Mouse (Mus musculus) kidney, adult 8-10 months (tissue): Measurements from ENCODE around the gene Cd3d.

Source experiments
- DNase-seq, 2 experiments: peaks; one replicate each; pipeline ENCODE4 v3.0.0; 2022

Gene Cd3d

GRCm38 (mm10) chr9:44994962-44995361 lies 13.4 kb downstream of the Cd3d start:
- DNase-seq, result no peak

DNA sequence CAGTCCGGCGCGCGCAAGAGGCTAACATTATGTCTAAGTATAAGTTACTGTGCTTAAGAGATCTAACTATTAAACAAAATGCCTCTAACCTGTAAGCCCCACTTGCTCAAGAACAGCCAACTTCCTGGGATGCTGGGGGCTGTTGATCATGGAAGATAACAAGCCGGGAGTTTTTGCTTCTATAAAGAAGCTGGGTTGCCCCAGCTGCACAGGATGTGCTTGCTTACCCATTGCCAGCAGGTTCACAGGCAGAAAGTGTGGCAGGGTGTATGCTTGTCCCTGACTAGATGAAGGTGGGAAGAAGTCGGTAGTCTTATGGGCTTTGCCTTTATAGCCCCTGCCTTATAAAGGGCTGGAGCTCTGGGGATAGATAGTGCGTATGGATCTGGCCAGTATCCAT lies 15.0 kb downstream of the Cd3d start:
- DNase-seq, result no peak

GRCm38 (mm10) chr9:44998138-44998537 lies 16.6 kb downstream of the Cd3d start:
- DNase-seq, result no peak

GRCm38 (mm10) chr9:44999171-44999570 lies 17.6 kb downstream of the Cd3d start:
- DNase-seq, result peak; percentile 67 to 68

GRCm38 (mm10) chr9:44999776-45000175 lies 18.2 kb downstream of the Cd3d start:
- no peak for DNase-seq

DNA sequence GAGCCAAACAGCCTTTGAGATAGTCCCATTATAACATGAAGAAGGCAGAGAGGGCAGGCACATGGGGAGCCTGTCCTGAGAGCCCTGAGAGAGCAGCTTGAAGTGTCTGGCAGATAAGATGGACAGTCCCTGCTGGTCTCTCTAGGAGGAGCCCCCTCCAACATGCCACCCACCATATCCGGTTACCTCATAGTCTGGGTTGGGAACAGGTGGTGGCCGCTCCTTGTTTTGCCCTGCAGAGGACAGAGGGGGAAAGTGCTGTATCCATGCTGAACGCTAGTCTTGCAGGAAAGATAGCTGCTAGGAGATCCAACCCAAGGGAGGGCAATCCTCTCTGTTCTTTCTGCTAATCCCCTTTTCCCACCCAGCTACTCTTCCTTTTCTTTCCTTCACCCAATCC lies 18.7 kb downstream of the Cd3d start:
- no peak for DNase-seq

DNA sequence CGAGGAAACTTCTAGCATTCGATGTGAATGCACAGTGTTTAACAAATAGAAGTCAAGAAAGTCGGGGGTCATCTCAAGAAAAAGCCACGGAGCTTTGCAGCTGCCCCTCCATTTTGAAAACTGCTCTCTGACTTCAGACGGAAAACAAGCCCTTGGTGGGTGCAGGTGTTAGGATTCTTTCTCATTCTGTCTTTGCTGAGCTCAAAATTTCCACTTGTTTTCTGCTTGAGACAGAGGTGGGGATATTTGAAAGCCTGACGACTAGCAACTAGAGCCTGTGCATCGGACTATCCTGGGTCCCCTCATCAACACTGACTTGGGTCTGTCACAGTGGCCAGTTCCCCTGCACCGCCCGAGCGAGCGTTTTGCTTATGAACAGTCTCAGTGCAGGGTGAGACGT lies 25.8 kb downstream of the Cd3d start:
- no peak for DNase-seq

DNA sequence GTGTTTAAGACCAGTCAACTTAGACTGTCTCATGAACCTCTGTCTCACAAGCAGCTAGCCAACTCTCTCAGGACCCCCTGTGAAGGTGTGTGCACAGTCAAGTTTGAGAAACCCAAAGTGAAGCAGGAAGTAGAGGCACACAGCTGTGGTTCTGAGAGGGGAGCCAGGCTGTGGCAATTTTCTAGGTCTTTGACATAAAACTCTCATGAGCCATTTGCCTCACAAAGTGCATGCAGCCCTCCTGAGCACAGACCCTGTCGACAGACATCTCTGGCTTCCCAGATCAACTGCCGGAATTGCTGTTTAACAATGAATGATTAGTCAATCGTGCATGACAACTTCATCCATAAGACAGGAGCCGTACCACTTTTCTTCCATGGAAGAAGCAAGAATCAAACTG lies 26.8 kb downstream of the Cd3d start:
- no peak for DNase-seq

DNA sequence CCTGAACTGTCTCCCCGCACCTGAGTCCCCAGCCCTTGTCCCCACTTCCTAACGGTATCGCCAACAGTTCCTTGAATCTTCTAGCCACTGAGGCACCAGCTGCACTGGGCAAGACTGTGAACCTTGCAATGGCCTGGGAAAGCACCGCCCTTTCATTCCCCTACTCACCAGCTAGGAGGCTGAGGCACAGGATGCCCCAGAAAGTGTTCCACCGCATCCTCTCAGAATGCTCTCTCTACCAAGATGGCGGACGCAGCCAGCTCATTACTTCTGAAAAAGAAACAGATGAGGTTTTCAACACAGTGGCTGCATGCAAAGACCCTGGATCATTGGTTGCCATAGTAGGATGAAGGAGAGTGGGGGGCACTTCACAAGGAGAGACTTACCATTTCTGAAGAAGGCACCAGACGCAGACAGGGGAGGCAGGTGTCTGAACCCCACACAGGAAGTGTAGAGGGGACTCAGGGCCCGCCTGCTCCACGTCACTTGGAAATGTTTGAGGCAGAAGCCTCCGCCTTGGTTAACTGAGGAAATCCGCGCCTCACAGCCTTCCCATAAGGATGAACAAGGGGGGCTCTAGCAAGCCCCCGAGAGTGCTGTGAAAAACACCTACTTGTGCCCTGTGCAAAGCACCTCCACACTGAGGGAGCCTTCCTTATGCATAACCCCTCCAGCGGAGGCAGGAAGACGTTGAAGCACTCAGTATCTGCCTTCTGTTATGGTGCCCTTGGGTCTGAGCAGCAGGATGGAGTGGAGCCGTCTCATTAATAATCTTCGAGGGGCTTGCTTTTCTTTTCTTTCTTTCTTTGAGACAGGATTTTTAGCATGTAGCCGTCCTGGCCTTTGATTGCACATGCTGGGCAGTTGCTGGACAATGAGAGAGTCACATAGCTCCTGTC lies 27.8 kb downstream of the Cd3d start, which contains the start of gene Cd3e:
Cd3e (minus strand) TSS at position 448 of the 899 bp plus-strand sequence.
- DNase-seq, result no peak

- DNase-seq, result no peak
These were observed 28.9 kb downstream of the Cd3d start for GRCm38 (mm10) chr9:45010461-45010860.

DNA sequence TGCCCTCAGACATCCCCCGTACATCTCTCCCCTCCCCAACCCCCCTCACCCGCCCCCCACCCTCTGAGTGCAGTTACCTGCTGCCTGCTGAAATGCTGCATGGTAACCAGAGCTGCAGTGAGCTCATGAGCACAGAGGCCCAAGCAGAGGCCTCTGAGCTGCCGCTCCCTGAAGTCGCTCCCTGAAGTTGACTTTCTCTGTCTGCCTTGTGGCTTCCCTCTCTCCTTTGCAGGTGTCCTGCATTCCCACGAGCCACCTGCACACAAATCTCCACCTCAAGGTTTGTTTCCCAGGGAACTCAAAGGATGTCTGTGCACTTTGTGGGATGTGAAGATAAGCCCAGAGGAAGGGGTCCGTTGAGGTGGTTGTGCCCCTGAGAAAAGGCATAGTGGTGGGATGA lies 29.7 kb downstream of the Cd3d start:
- DNase-seq, result no peak

DNA sequence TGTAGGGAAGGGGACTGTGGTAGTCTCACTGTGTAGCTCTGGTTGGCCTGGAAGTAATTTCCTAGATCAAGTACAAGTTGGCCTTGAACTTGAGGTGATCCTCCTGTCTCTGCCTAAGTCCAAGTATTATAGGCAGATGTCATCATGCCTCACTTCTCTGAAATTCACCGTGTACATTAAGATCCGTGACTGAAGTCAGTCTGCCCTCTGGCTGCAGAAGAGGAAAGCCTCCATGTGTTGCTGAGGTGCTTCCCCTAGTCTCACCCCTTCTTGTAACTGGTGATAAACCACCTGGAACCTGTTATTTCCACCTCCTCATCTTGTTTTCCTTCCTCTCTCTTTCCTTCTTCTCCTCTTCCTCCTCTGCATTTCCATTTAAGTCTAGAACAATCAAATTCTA lies 33.3 kb downstream of the Cd3d start:
- DNase-seq, result no peak

DNA sequence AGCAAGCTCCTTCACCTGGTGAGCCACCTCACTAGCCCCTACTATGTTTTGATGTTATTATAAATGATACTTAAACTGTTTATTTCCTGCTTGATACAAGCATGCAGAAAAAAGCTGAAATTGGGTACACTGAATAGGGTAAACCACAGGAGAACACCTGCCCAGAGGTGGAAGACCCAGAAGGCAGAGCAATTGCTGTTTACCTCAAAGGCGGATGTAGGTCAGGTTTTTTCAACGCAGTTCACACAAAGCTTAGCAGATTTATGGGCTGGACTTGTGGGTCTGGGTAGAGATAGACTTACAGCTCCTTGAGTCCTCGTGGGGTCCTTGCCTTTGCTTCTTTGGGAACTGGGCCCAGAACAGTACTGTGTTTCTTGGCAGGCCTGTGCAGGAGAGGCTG lies 34.3 kb downstream of the Cd3d start:
- no peak for DNase-seq

DNA sequence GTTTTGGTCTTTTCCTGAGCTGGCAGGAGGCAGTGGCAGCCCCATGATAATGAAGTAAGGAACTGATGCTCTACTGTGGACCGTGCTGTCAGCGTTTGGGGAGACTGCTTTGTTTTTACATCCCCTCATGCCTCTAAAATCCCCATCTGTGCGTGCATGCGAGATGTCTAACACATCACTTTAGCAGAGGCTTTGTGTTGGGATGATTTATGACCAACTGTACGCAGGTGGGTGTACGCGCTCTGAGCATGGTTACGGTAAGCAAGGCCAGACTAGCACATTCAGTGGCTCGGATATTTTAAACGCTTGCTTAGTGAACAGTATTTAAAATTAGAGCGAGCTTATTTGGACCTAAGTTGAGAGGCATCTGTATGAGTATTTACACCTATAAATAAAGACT lies 36.4 kb downstream of the Cd3d start:
- no peak for DNase-seq

GRCm38 (mm10) chr9:45022800-45023199 lies 41.2 kb downstream of the Cd3d start:
- DNase-seq, result peak; percentile 51 to 69

- no peak for DNase-seq
These were observed 42.1 kb downstream of the Cd3d start for GRCm38 (mm10) chr9:45023638-45024037.

DNA sequence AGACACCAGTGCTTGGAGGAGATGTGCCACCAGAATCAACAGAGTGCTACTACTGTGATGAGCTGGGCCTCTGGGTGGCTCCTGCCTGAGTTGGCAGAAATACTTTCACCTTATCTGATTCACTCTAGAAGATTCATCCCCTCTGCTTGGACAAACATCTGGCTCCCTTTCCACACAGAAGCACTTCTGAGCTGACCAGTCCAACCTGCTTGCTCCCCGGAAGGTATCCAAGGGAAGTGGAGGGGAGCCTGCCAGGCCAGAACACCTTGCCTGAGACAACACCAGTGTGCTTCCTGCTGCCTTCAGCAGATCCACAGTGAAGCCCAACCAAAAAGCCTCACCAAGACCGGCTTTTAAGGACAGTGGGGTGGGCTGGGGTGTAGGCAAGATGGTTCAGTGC lies 42.6 kb downstream of the Cd3d start:
- no peak for DNase-seq

GRCm38 (mm10) chr9:45027376-45027775 lies 45.8 kb downstream of the Cd3d start:
- DNase-seq, result no peak

- no peak for DNase-seq
These were observed 48.8 kb downstream of the Cd3d start for GRCm38 (mm10) chr9:45030341-45030740.

DNA sequence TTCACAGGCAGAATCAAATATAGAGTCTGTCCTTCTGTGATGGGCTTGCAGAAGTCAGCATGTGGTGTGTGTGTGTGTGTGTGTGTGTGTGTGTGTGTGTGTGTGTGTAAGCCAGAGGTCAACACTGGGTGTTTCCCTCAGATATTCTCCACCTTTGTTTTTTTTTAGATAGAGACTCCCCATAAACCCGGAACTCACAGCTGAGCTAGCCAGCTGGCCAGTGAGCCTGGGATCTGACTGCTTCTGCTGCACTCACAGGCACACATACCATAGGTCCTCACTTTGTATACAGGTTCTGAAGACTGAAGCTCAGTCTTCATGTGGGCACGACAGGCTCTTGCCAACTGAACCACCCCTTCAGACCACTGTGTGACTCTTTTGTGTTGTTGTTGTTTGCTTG lies 50.7 kb downstream of the Cd3d start:
- no peak for DNase-seq

GRCm38 (mm10) chr9:45034526-45034925 lies 52.9 kb downstream of the Cd3d start:
- no peak for DNase-seq
